Mouse (Mus musculus): ENCODE results near the gene Polr2l.

DNA sequence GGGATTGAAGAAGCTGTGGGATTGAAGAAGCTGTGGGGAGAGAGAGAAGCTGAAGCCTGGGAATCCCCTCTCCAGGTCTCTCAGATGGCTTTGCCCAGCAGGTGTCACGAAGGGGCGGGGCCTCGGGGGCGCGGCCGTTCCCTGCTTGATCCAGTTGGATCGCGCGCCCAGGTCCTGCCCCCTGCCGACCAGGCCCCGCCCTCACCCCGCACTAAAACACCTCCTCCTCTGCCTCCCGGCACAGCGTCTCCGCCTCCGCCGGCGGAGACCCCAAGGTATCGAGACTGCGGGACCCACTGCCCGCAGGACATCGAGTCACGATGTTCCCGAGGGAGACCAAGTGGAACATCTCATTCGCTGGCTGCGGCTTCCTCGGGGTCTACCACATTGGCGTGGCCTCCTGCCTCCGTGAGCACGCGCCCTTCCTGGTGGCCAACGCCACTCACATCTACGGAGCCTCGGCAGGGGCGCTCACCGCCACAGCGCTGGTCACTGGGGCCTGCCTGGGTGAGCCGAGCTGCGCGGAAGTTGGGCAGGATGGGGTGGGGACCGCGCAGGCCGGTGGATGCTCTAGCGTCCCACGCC lies 19.9 kb downstream of the Polr2l start, which contains the start of gene Pnpla2:
- TF ChIP-seq CTCF (IDR thresholded peaks at IDR 0.05) = peak; percentile 32; the same call in 1 of the 2 replicates
- TF ChIP-seq EP300 (IDR thresholded peaks at IDR 0.05) = no peak
